Mouse (Mus musculus) heart, postnatal 0 days (tissue): ENCODE results near the gene Sept9. TPM values are rescaled to one million over a fixed set of nuclear protein-coding genes. Genes with fewer than 3 reads are reported as not detected.

Experiments used
- ATAC-seq: fragments of 200-750 bp; cut with Nextera tagmentation; 2 replicates; pipeline ENCODE4 v1.8.0; 2017; ENCODE audit warnings: low read depth, moderate number of reproducible peaks, moderate library complexity; ENCODE audit not compliant: insufficient read depth
- DNase-seq: peaks from one replicate; pipeline ENCODE4 v3.0.0-alpha.2; 2016; ENCODE audit warnings: low spot score
- H3K27ac ChIP-seq: fragments of 300-500 bp; sonication (generic); 2 replicates; pipeline ENCODE4 v1.5.1; 2014; ENCODE audit warnings: low read depth, mild to moderate bottlenecking
- H3K27me3 ChIP-seq: fragments of 300-500 bp; sonication (generic); 2 replicates; pipeline ENCODE4 v1.6.1; 2014; ENCODE audit warnings: low read length, mixed read lengths; ENCODE audit not compliant: control insufficient read depth, insufficient read depth
- H3K36me3 ChIP-seq: fragments of 300-500 bp; sonication (generic); replicated peaks from 2 replicates; pipeline ENCODE4 v1.6.1; 2014; ENCODE audit warnings: low read length, mixed read lengths; ENCODE audit not compliant: control insufficient read depth, insufficient read depth
- H3K4me1 ChIP-seq: fragments of 300-500 bp; sonication (generic); 2 replicates; pipeline ENCODE4 v1.6.1; 2014; ENCODE audit warnings: antibody characterized with exemption; ENCODE audit not compliant: control insufficient read depth, insufficient read depth
- H3K4me2 ChIP-seq: fragments of 300-500 bp; sonication (generic); 2 replicates; pipeline ENCODE4 v1.6.1; 2014; ENCODE audit warnings: low read depth, mild to moderate bottlenecking, low read length, moderate library complexity
- H3K4me3 ChIP-seq: fragments of 300-500 bp; sonication (generic); 2 replicates; pipeline ENCODE4 v1.5.1; 2014; ENCODE audit warnings: low read depth, low read length
- H3K9ac ChIP-seq: fragments of 300-500 bp; sonication (generic); replicated peaks from 2 replicates; pipeline ENCODE4 v1.6.1; 2014; ENCODE audit warnings: low read depth, low read length, mixed read lengths
- H3K9me3 ChIP-seq: fragments of 300-500 bp; sonication (generic); replicated peaks from 2 replicates; pipeline ENCODE4 v1.6.1; 2016; ENCODE audit warnings: low read length; ENCODE audit not compliant: control insufficient read depth
- CTCF ChIP-seq: IDR thresholded peaks from 2 replicates; pipeline ENCODE4 v1.5.1; 2016; ENCODE audit warnings: antibody characterized with exemption, control low read depth, low read depth
- EP300 ChIP-seq: IDR thresholded peaks from 2 replicates; pipeline ENCODE4 v1.6.1; 2016; ENCODE audit warnings: antibody characterized with exemption, low read depth
- WGBS: fragments of 180-500 bp; shearing (Covaris S2); extraction: QIAGEN DNeasy Blood & Tissue Kit; methylation state at CpG from one replicate; pipeline ENCODE4 v1.1.7; 2014; 5-methylcytosine and 5-hydroxymethylcytosine counted together
- polyA plus RNA-seq: library from polyadenylated mRNA; unstranded; fragments of >200 nt; fragmentation: Nextera tagmentation; extraction: Ambion mirVana; gene quantifications from 2 replicates; pipeline ENCODE4 v1.2.1, GENCODE M21; 2015
- total RNA-seq: library from RNA; depleted of rRNA; stranded (reverse); fragments of >200 nt; gene quantifications from 2 replicates; pipeline ENCODE4 v1.2.3, GENCODE M21; 2014; ENCODE audit warnings: low replicate concordance

Gene Sept9
- total and polyA plus RNA-seq, 2 experiments from 2014 or later, result 31.6 to 64.2 TPM

DNA sequence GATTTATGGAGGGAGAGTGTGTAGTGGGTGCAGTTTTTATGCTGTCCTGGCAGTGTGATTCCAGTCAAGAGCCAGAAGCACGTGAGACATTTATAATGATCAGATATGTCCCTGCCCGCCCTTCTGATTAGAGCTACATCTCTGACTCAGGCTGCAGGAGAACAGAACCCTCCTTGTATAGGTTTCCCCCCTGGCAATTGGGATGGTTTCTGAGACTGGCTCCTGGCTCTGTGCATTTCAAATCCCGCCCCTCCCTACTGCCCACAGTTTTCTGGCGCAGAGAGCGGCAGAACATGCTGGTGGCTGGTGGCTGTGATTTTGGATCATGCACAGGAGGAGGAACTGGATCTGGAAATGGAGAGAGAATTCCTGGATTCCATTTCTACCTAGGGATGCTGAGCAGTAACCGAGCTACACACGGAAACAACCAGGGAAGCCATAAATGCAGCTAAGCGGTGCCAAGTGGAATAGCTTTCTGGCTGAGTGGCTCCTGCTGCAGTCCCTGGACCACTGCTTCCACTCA, 8.8 kb downstream of the Sept9 start:
- 80% methylated on average over 8 of the region's 8 CpGs for WGBS
- no peak overlapping the region for H3K4me3 ChIP-seq
- DNase-seq, result no peak

DNA sequence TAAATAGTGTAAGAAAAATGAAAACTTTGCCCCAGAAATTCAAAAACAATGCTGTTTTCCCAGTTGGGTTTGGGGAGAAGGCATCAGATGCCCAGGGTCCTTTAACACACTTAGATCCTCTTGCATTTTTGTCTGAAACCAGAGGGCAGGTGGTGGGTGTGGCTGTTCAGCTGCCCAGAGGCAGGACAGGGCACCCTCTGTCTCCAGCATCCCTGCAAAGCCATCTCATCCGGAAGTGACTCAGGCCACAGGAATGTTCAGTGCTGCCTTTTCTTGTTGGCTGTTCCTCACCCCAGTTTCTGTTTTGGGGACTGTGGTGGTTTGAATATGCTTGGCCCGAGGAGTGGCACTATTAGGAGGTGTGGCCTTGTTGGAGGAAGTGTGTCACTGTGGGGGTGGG, 17.3 kb downstream of the Sept9 start:
- no peak for ATAC-seq
- Histone ChIP-seq H3K9ac (no peak overlapping the region), H3K36me3 (no peaks in the 10 kb centered on the region), H3K9me3 (no peaks in the 10 kb centered on the region), H3K4me2 (no peak overlapping the region), H3K4me3 (no peak overlapping the region), H3K27me3 (no peaks in the 10 kb centered on the region), H3K4me1 (no peaks in the 10 kb centered on the region), H3K27ac (no peak overlapping the region)
- no peak for DNase-seq
- WGBS, result 58% methylated on average over 2 of the region's 2 CpGs
- TF ChIP-seq CTCF (no peak), EP300 (no peak)

More for the DNA sequence above, 8.8 kb downstream of the Sept9 start:
- Histone ChIP-seq H3K9ac (no peak overlapping the region), H3K27me3 (peaks cover 7% of the 10 kb centered on the region), H3K9me3 (no peaks in the 10 kb centered on the region), H3K4me2 (no peak overlapping the region), H3K36me3 (no peaks in the 10 kb centered on the region), H3K4me1 (no peaks in the 10 kb centered on the region), H3K27ac (no peak overlapping the region)
- no peak for ATAC-seq
- TF ChIP-seq CTCF (no peak), EP300 (no peak)

DNA sequence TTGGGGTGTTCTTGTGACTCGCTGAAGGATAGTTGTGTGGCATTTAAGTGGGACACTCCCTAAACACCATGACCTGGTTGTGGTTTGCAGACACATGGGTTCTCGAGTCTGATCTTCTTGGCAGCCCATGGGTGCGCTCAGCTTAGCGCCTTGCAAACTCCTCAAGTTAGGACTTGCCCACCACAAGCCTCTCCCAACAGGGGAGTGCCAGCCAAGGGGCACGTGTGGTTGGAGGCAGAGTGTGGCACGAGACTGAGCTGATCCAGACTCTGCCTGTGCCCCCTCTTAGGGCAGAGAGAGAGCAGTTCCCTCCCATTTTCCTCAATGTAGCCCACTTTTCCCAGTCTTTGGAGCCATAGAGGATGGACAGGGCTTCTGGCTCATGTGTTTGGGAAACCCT, 18.6 kb downstream of the Sept9 start:
- H3K27me3 ChIP-seq, result no peaks in the 10 kb centered on the region
- no peaks in the 10 kb centered on the region for H3K4me1 ChIP-seq
- 85% methylated on average over 6 of the region's 6 CpGs for WGBS
- ATAC-seq (no peak), DNase-seq (no peak)
- H3K4me2 ChIP-seq, result no peak overlapping the region
- no peaks in the 10 kb centered on the region for H3K36me3 ChIP-seq
- TF ChIP-seq EP300 (no peak), CTCF (no peak)
- H3K27ac ChIP-seq, result no peak overlapping the region
- H3K4me3 ChIP-seq, result no peak overlapping the region
- H3K9me3 ChIP-seq, result no peaks in the 10 kb centered on the region
- no peak overlapping the region for H3K9ac ChIP-seq

DNA sequence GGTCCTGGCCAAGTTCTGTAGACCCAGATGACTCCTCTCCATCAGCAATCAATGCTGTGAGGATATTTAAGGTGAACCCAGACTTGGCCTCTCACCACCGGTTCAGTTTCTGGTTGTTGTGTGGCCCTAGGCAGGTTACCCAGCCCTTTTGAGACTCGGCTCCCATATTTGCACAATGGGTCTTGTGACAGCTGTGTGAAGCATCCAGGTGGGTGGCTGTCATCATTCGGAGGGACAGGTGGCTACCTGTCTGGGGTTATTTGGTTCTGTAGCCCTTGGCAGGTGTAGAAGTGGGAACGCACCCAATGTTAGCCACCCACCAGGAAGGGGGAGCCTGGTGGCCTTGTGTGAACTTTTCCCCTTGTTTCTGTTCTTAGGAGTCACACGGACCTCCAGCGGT, 19.0 kb downstream of the Sept9 start:
- no peak overlapping the region for H3K27ac ChIP-seq
- no peak overlapping the region for H3K4me3 ChIP-seq
- ATAC-seq, result no peak
- 88% methylated on average over 6 of the region's 6 CpGs for WGBS
- H3K27me3 ChIP-seq, result no peaks in the 10 kb centered on the region
- no peak overlapping the region for H3K4me2 ChIP-seq
- no peak for TF ChIP-seq EP300
- no peak for TF ChIP-seq CTCF
- H3K9me3 ChIP-seq, result no peaks in the 10 kb centered on the region
- no peak for DNase-seq
- H3K36me3 ChIP-seq, result no peaks in the 10 kb centered on the region
- no peaks in the 10 kb centered on the region for H3K4me1 ChIP-seq
- H3K9ac ChIP-seq, result no peak overlapping the region

DNA sequence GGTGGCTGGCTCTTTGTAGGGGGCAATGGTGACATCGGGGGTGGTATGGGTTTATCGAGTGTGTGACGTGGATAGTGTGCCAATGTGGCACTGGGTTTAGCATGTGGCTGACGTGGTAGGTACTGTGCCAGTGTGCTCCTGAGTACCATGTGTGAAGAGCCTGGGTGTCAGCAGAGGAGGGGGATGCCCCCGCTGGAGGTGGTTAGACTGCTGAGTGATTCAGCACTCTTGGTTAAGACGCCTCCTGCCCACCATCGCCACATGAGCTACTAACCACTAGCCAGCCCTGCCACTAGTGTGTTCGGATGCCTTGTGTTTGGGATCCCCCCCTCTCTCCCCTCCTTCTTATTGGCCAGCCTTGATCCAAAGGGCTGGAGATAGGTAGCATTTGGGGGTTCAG, 21.3 kb downstream of the Sept9 start:
- Histone ChIP-seq H3K4me2 (no peak overlapping the region), H3K9ac (no peak overlapping the region), H3K27ac (no peak overlapping the region), H3K9me3 (no peaks in the 10 kb centered on the region), H3K4me1 (no peaks in the 10 kb centered on the region), H3K27me3 (no peaks in the 10 kb centered on the region), H3K4me3 (no peak overlapping the region), H3K36me3 (no peaks in the 10 kb centered on the region)
- 88% methylated on average over 8 of the region's 8 CpGs for whole genome bisulfite sequencing
- no peak for ATAC-seq
- DNase-seq, result no peak
- TF ChIP-seq EP300, result no peak
- TF ChIP-seq CTCF, result no peak

DNA sequence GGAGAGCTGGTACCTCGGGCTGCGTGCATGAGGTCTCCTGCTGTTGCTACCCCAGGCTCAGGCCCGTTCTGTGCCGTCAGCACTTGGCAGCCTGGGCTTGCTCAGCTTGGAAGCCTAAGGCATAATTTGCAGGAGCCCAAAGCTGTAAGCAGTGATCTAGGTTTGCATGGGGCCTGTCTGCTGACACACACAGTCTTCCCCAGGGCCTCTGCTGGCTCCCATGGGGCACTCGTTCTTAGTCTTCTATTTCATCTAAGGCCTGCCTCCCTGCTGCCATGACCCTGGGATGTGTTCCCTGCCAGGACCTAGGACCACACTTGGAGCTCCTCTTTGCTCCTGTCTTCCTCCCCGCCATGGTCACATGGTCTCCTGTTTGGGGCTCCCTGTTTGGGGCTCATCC, 21.7 kb downstream of the Sept9 start:
- WGBS, result 73% methylated on average over 6 of the region's 6 CpGs
- DNase-seq (no peak), ATAC-seq (no peak)
- Histone ChIP-seq H3K4me1 (no peaks in the 10 kb centered on the region), H3K9me3 (no peaks in the 10 kb centered on the region), H3K36me3 (no peaks in the 10 kb centered on the region), H3K4me3 (no peak overlapping the region), H3K4me2 (no peak overlapping the region), H3K27me3 (no peaks in the 10 kb centered on the region), H3K9ac (no peak overlapping the region), H3K27ac (no peak overlapping the region)
- no peak for TF ChIP-seq CTCF
- TF ChIP-seq EP300, result no peak
